Mouse (Mus musculus) embryonic facial prominence, embryonic 11.5 days (tissue): ENCODE measurements around the gene Fgd2. TPM values are rescaled to one million over a fixed set of nuclear protein-coding genes. Genes with fewer than 3 reads are reported as not detected.

Experiments
- ATAC-seq: fragments of 200-750 bp; cut with Nextera tagmentation; replicated peaks from 2 replicates; pipeline ENCODE4 v1.8.0; 2017; ENCODE audit warnings: low read depth; ENCODE audit not compliant: insufficient number of reproducible peaks, low FRiP score, low TSS enrichment
- DNase-seq: peaks from one replicate; pipeline ENCODE4 v3.0.0-alpha.2; 2015; ENCODE audit warnings: low spot score
- H3K27ac ChIP-seq: fragments of 300-500 bp; sonication (generic); replicated peaks from 2 replicates; pipeline ENCODE4 v1.5.1; 2014; ENCODE audit warnings: mild to moderate bottlenecking, low read depth, low read length, control low read depth
- H3K27me3 ChIP-seq: fragments of 300-500 bp; sonication (generic); 2 replicates; pipeline ENCODE4 v1.6.1; 2014; ENCODE audit warnings: mild to moderate bottlenecking, low read length, moderate library complexity, mixed read lengths; ENCODE audit not compliant: control insufficient read depth, insufficient read depth
- H3K36me3 ChIP-seq: fragments of 300-500 bp; sonication (generic); replicated peaks from 2 replicates; pipeline ENCODE4 v1.6.1; 2014; ENCODE audit warnings: low read depth, mild to moderate bottlenecking, low read length, moderate library complexity, mixed read lengths; ENCODE audit not compliant: control insufficient read depth, insufficient read depth
- H3K4me1 ChIP-seq: fragments of 300-500 bp; sonication (generic); 2 replicates; pipeline ENCODE4 v1.6.1; 2014; ENCODE audit warnings: low read length, mixed read lengths; ENCODE audit not compliant: control insufficient read depth, insufficient read depth
- H3K4me2 ChIP-seq: fragments of 300-500 bp; sonication (generic); 2 replicates; pipeline ENCODE4 v1.6.1; 2014; ENCODE audit warnings: low read depth, mild to moderate bottlenecking, control low read depth, low read length, moderate library complexity
- H3K4me3 ChIP-seq: fragments of 300-500 bp; sonication (generic); 2 replicates; pipeline ENCODE4 v1.5.1; 2014; ENCODE audit warnings: low read depth, low read length, control low read depth
- H3K9ac ChIP-seq: fragments of 300-500 bp; sonication (generic); replicated peaks from 2 replicates; pipeline ENCODE4 v1.6.1; 2014; ENCODE audit warnings: mild to moderate bottlenecking, control low read depth, low read length
- H3K9me3 ChIP-seq: fragments of 300-500 bp; sonication (generic); replicated peaks from 2 replicates; pipeline ENCODE4 v1.6.1; 2016; ENCODE audit warnings: mild to moderate bottlenecking, low read length, inconsistent platforms, mixed read lengths; ENCODE audit not compliant: control insufficient read depth
- WGBS: fragments of 180-500 bp; shearing (Covaris S2); extraction: QIAGEN DNeasy Blood & Tissue Kit; methylation state at CpG from one replicate; pipeline ENCODE4 v1.1.7; 2014; 5-methylcytosine and 5-hydroxymethylcytosine counted together
- polyA plus RNA-seq: library from polyadenylated mRNA; unstranded; fragments of >200 nt; fragmentation: Nextera tagmentation; extraction: Ambion mirVana; gene quantifications from 2 replicates; pipeline ENCODE4 v1.2.1, GENCODE M21; 2014

The Fgd2 gene
- polyA plus RNA-seq, 1 experiment from 2014 or later, result 7.0 TPM

- no peaks in the 10 kb centered on the region; the same call in 1 of the 2 replicates for H3K4me1 ChIP-seq
- H3K27ac ChIP-seq, result no peak overlapping the region
- no peak overlapping the region for H3K4me2 ChIP-seq
- ATAC-seq (no peak), DNase-seq (no peak)
- WGBS, result 81% methylated on average over 5 of the region's 5 CpGs
- no peaks in the 10 kb centered on the region for H3K27me3 ChIP-seq
- no peak overlapping the region for H3K9ac ChIP-seq
- H3K36me3 ChIP-seq, result no peaks in the 10 kb centered on the region
- no peak overlapping the region for H3K4me3 ChIP-seq
- H3K9me3 ChIP-seq, result no peaks in the 10 kb centered on the region
These were observed 49.2 kb downstream of the Fgd2 start for GRCm38 (mm10) chr17:29409800-29410343.

- Histone ChIP-seq H3K4me3 (no peak overlapping the region), H3K9ac (no peak overlapping the region), H3K36me3 (no peaks in the 10 kb centered on the region), H3K4me2 (no peak overlapping the region), H3K27me3 (no peaks in the 10 kb centered on the region), H3K4me1 (peaks cover 4% of the 10 kb centered on the region), H3K9me3 (no peaks in the 10 kb centered on the region), H3K27ac (no peak overlapping the region)
- ATAC-seq (no peak), DNase-seq (no peak)
- WGBS, result 36% methylated on average over 8 of the region's 8 CpGs
These were observed 51.2 kb downstream of the Fgd2 start for GRCm38 (mm10) chr17:29411821-29412425.

- Histone ChIP-seq H3K9me3 (no peaks in the 10 kb centered on the region), H3K27me3 (no peaks in the 10 kb centered on the region), H3K36me3 (no peaks in the 10 kb centered on the region), H3K27ac (no peak overlapping the region), H3K4me3 (no peak overlapping the region), H3K4me2 (no peak overlapping the region), H3K4me1 (peaks cover 4% of the 10 kb centered on the region), H3K9ac (no peak overlapping the region)
- DNase-seq, result no peak
- ATAC-seq, result no peak
- WGBS, result 86% methylated on average over 2 of the region's 2 CpGs
These were observed 53.9 kb downstream of the Fgd2 start for GRCm38 (mm10) chr17:29414566-29414965.

- Histone ChIP-seq H3K4me2 (peak overlapping the region; percentile 42), H3K9me3 (no peaks in the 10 kb centered on the region), H3K27me3 (no peaks in the 10 kb centered on the region), H3K4me1 (peaks cover 4% of the 10 kb centered on the region), H3K9ac (peak overlapping the region; percentile 29), H3K27ac (peak overlapping the region; percentile 79), H3K4me3 (peak overlapping the region; percentile 12), H3K36me3 (no peaks in the 10 kb centered on the region)
- peak; percentile 94 for DNase-seq
- 4% methylated on average over 29 of the region's 31 CpGs for WGBS
- peak; percentile 93 for ATAC-seq
These were observed 55.3 kb downstream of the Fgd2 start for GRCm38 (mm10) chr17:29415761-29416662.

GRCm38 (mm10) chr17:29416757-29417156 is 56.0 kb downstream of the Fgd2 start:
- ATAC-seq (no peak), DNase-seq (peak; percentile 44)
- 36% methylated on average over 5 of the region's 5 CpGs for WGBS
- Histone ChIP-seq H3K27me3 (no peaks in the 10 kb centered on the region), H3K9ac (no peak overlapping the region), H3K4me2 (no peak overlapping the region), H3K9me3 (no peaks in the 10 kb centered on the region), H3K4me1 (peaks cover 4% of the 10 kb centered on the region), H3K36me3 (no peaks in the 10 kb centered on the region), H3K4me3 (no peak overlapping the region), H3K27ac (peak overlapping the region; percentile 79; the same call in 1 of the 2 replicates)

GRCm38 (mm10) chr17:29418758-29419380 is 58.2 kb downstream of the Fgd2 start:
- Histone ChIP-seq H3K9me3 (no peaks in the 10 kb centered on the region), H3K9ac (no peak overlapping the region), H3K27ac (no peak overlapping the region), H3K4me3 (no peak overlapping the region), H3K4me2 (no peak overlapping the region), H3K27me3 (no peaks in the 10 kb centered on the region), H3K4me1 (peaks cover 4% of the 10 kb centered on the region), H3K36me3 (no peaks in the 10 kb centered on the region)
- no peak for ATAC-seq
- 74% methylated on average over 3 of the region's 3 CpGs for WGBS
- no peak for DNase-seq

GRCm38 (mm10) chr17:29419976-29420739 is 59.4 kb downstream of the Fgd2 start:
- Histone ChIP-seq H3K9me3 (no peaks in the 10 kb centered on the region), H3K4me3 (no peak overlapping the region), H3K4me1 (peaks cover 4% of the 10 kb centered on the region), H3K4me2 (no peak overlapping the region), H3K36me3 (no peaks in the 10 kb centered on the region), H3K27me3 (no peaks in the 10 kb centered on the region), H3K9ac (no peak overlapping the region), H3K27ac (no peak overlapping the region)
- ATAC-seq (no peak), DNase-seq (no peak)
- 77% methylated on average over 12 of the region's 12 CpGs for WGBS
